Mouse (Mus musculus): ENCODE measurements around the gene Trim52. TPM values are rescaled to one million over a fixed set of nuclear protein-coding genes. Genes with fewer than 3 reads are reported as not detected.

The Trim52 gene
- polyA plus RNA-seq, 1 experiment from 2014 or later = not detected

DNA sequence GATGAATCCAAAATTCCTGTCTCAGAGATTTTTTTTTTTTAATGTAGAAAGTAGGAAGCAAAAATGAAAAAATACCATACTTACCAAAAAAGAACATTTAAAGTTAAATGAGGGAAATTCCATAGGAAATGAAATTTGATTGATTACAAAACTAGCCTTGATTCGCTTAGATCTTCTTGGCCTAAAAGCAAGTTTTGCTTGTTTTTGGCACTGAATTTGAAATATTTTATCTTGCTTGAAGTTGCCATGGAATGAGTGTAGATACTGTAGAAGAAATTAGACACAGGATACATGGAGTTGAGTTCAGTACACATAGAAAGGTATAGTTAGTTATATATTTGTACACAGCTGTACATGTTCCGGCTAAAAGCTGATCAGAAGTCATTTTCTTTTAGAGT, 73.7 kb downstream of the Trim52 start:
- Histone ChIP-seq H3K4me3 (ENCODE audit: low read depth, low read length) (no peak overlapping the region), H3K36me3 (ENCODE audit: control insufficient read depth, insufficient read depth, low read length) (no peaks in the 10 kb centered on the region), H3K27ac (ENCODE audit: low read depth, low read length) (no peak overlapping the region), H3K9ac (ENCODE audit: low read length) (no peak overlapping the region), H3K4me2 (ENCODE audit: low read depth) (no peak overlapping the region), H3K9me3 (ENCODE audit: control insufficient read depth, low read length) (no peaks in the 10 kb centered on the region), H3K27me3 (ENCODE audit: control insufficient read depth, insufficient read depth, low read length) (no peaks in the 10 kb centered on the region), H3K4me1 (ENCODE audit: control insufficient read depth, insufficient read depth, low read length) (no peaks in the 10 kb centered on the region)
- DNase-seq (ENCODE audit: low spot score) = no peak
- 81% methylated on average over 2 of the region's 2 CpGs for WGBS
- ATAC-seq (ENCODE audit: insufficient read depth, low FRiP score, low TSS enrichment) = no peak

GRCm38 (mm10) chr14:106180616-106181015, 74.6 kb downstream of the Trim52 start:
- Histone ChIP-seq H3K4me1 (ENCODE audit: control insufficient read depth, insufficient read depth, low read length) (no peaks in the 10 kb centered on the region), H3K36me3 (ENCODE audit: control insufficient read depth, insufficient read depth, low read length) (no peaks in the 10 kb centered on the region), H3K9ac (ENCODE audit: low read length) (no peak overlapping the region), H3K9me3 (ENCODE audit: control insufficient read depth, low read length) (no peaks in the 10 kb centered on the region), H3K27me3 (ENCODE audit: control insufficient read depth, insufficient read depth, low read length) (no peaks in the 10 kb centered on the region), H3K27ac (ENCODE audit: low read depth, low read length) (no peak overlapping the region), H3K4me2 (ENCODE audit: low read depth) (no peak overlapping the region), H3K4me3 (ENCODE audit: low read depth, low read length) (no peak overlapping the region)
- DNase-seq (ENCODE audit: low spot score) (no peak), ATAC-seq (ENCODE audit: insufficient read depth, low FRiP score, low TSS enrichment) (no peak)

DNA sequence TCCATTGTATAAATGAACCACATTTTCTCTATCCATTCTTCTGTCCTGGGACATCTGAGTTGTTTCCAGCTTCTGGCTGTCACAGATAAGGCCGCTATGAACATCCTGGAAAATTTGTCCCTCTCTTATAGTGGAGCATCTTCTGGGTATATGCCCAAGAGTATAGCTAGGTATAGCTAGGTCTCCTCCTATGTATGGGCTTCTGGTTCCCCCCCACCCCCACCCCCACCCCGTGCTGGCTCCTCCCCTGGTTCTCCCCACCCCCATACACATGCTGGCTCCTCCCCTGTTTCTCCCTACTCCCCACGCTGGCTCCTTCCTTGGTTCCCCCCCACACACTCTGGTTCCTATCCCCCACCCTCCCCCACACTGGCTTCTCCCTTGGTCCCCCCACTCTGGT, 78.0 kb downstream of the Trim52 start:
- Histone ChIP-seq H3K9ac (ENCODE audit: low read length) (no peak overlapping the region), H3K4me1 (ENCODE audit: control insufficient read depth, insufficient read depth, low read length) (no peaks in the 10 kb centered on the region), H3K27me3 (ENCODE audit: control insufficient read depth, insufficient read depth, low read length) (no peaks in the 10 kb centered on the region), H3K4me3 (ENCODE audit: low read depth, low read length) (no peak overlapping the region), H3K36me3 (ENCODE audit: control insufficient read depth, insufficient read depth, low read length) (no peaks in the 10 kb centered on the region), H3K27ac (ENCODE audit: low read depth, low read length) (no peak overlapping the region), H3K4me2 (ENCODE audit: low read depth) (no peak overlapping the region), H3K9me3 (ENCODE audit: control insufficient read depth, low read length) (no peaks in the 10 kb centered on the region)
- DNase-seq (ENCODE audit: low spot score) (no peak), ATAC-seq (ENCODE audit: insufficient read depth, low FRiP score, low TSS enrichment) (no peak)
- 68% methylated on average over 3 of the region's 3 CpGs for WGBS

Other genes with a start within 250 kb of the Trim52 start
- gene Spry2, start 209.4 kb upstream of the Trim52 start, polyA plus RNA-seq (2014; fragmentation: Nextera tagmentation; extraction: Ambion mirVana) = 26.4 and 30.1 TPM in 2 replicates

Measured in neural tube, embryonic 11.5 days (tissue).